Mouse (Mus musculus) forebrain, embryonic 13.5 days (tissue): ENCODE measurements around the gene 1700029H14Rik. TPM values are rescaled to one million over a fixed set of nuclear protein-coding genes. Genes with fewer than 3 reads are reported as not detected.

ENCODE experiments used
- polyA plus RNA-seq: library from polyadenylated mRNA; unstranded; fragments of >200 nt; fragmentation: Nextera tagmentation; extraction: Ambion mirVana; gene quantifications from 2 replicates; pipeline ENCODE4 v1.2.1, GENCODE M21; 2015

1700029H14Rik gene
- polyA plus RNA-seq, 1 experiment from 2014 or later = not detected

Other genes with a start within 250 kb of the 1700029H14Rik start
- gene Tfdp1, start 223.7 kb downstream of the 1700029H14Rik start, polyA plus RNA-seq = 167 and 170 TPM in 2 replicates
- gene Atp4b, start 165.6 kb downstream of the 1700029H14Rik start, polyA plus RNA-seq = not detected in 2 replicates
- gene Grk1, start 157.4 kb downstream of the 1700029H14Rik start, polyA plus RNA-seq = 0.03 TPM in 1 of 2 replicates, not detected in the other
- gene Tmem255b, start 127.3 kb downstream of the 1700029H14Rik start, polyA plus RNA-seq = not detected in 2 replicates
- 11.3 and 12.3 TPM in 2 replicates for gene Gas6, start 68.0 kb downstream of the 1700029H14Rik start, polyA plus RNA-seq
- gene Rasa3, start 115.1 kb upstream of the 1700029H14Rik start, polyA plus RNA-seq = 18.2 and 19.9 TPM in 2 replicates
- 1.4 and 1.8 TPM in 2 replicates for gene Cfap97d2, start 143.4 kb upstream of the 1700029H14Rik start, polyA plus RNA-seq
- 191 and 206 TPM in 2 replicates for gene Cdc16, start 195.2 kb upstream of the 1700029H14Rik start, polyA plus RNA-seq
- 40.6 and 42.2 TPM in 2 replicates for gene Upf3a, start 223.2 kb upstream of the 1700029H14Rik start, polyA plus RNA-seq